Mouse (Mus musculus) liver, embryonic 15.5 days (tissue): ENCODE data around the gene Pid1. TPM values are rescaled to one million over a fixed set of nuclear protein-coding genes. Genes with fewer than 3 reads are reported as not detected.
"Not testable (repeated sequence)": the region's sequence is repeated elsewhere in the genome, so short reads cannot be mapped to it uniquely, and the experiment has no call there.

Experiments
- ATAC-seq: fragments of 200-750 bp; cut with Nextera tagmentation; 2 replicates; pipeline ENCODE4 v1.8.0; 2017; ENCODE audit warnings: moderate number of reproducible peaks, mild to moderate bottlenecking, moderate library complexity; ENCODE audit not compliant: insufficient read depth
- H3K27ac ChIP-seq: fragments of 300-500 bp; sonication (generic); replicated peaks from 2 replicates; pipeline ENCODE4 v1.5.1; 2015; ENCODE audit warnings: mild to moderate bottlenecking, inconsistent platforms
- H3K27me3 ChIP-seq: fragments of 300-500 bp; sonication (generic); 2 replicates; pipeline ENCODE4 v1.6.1; 2015; ENCODE audit warnings: mild to moderate bottlenecking, inconsistent platforms
- H3K36me3 ChIP-seq: fragments of 300-500 bp; sonication (generic); replicated peaks from 2 replicates; pipeline ENCODE4 v1.6.1; 2015; ENCODE audit warnings: moderate library complexity, mild to moderate bottlenecking, inconsistent platforms
- H3K4me1 ChIP-seq: fragments of 300-500 bp; sonication (generic); replicated peaks from 2 replicates; pipeline ENCODE4 v1.6.1; 2015; ENCODE audit warnings: inconsistent platforms
- H3K4me2 ChIP-seq: fragments of 300-500 bp; sonication (generic); 2 replicates; pipeline ENCODE4 v1.6.1; 2015; ENCODE audit warnings: moderate library complexity, mild to moderate bottlenecking, inconsistent platforms
- H3K4me3 ChIP-seq: fragments of 300-500 bp; sonication (generic); replicated peaks from 2 replicates; pipeline ENCODE4 v1.5.1; 2015; ENCODE audit warnings: mild to moderate bottlenecking, inconsistent platforms
- H3K9ac ChIP-seq: fragments of 300-500 bp; sonication (generic); 2 replicates; pipeline ENCODE4 v1.6.1; 2015; ENCODE audit warnings: moderate library complexity, mild to moderate bottlenecking, inconsistent platforms
- H3K9me3 ChIP-seq: fragments of 300-500 bp; sonication (generic); replicated peaks from 2 replicates; pipeline ENCODE4 v1.6.1; 2016; ENCODE audit warnings: inconsistent platforms
- WGBS: fragments of 180-500 bp; shearing (Covaris S2); methylation state at CpG from one replicate; pipeline ENCODE4 v1.1.7; 2015; ENCODE audit warnings: mixed read lengths; ENCODE audit not compliant: insufficient replicate concordance; 5-methylcytosine and 5-hydroxymethylcytosine counted together
- polyA plus RNA-seq: library from polyadenylated mRNA; unstranded; fragments of >200 nt; fragmentation: Nextera tagmentation; extraction: Ambion mirVana; gene quantifications from 2 replicates; pipeline ENCODE4 v1.2.1, GENCODE M21; 2015

Pid1 gene
- polyA plus RNA-seq, 1 experiment from 2014 or later: 19.9 TPM

DNA sequence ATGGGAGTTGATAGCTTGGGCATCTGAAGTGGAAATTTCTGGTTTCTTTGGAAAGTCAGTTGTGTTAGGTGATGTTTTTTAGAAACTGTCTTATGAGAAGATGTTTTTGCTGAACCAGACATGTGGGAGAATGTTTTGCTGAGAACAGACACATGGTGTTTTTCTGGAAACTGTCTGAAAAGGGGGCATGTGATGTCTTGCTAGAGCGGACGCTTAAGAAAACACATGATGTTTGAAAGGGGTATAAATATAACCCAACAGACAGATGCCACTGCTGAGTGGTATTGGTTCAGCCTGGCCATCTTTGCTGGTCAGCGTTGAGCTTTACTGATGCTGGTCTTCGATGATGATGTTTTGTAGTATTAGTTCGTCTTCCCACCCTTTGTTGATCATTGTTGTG is 6.8 kb downstream of the Pid1 start:
- WGBS: 67% methylated on average over 5 of the region's 5 CpGs
- H3K4me3 ChIP-seq: no peak overlapping the region

DNA sequence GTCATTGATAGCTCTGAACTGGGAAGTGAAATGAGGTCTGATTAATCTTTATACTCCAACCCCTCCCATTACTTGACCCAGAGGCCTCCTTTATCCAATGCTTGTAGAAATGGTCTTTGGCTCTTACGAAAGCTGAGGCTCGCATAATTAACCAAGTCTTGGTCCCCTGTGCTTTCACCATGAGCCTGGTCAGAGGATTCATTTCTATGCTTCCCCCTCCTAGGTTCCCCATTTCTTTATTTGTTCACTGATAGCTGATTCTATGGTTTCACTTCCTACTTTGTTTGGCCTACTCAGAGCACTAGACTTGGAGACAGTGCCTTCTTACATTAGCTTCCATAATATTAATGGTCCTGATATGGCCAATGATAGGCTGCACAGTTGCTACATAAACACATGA is 13.7 kb downstream of the Pid1 start:
- Histone ChIP-seq H3K4me2 (no peak overlapping the region), H3K9ac (no peak overlapping the region), H3K27me3 (no peaks in the 10 kb centered on the region), H3K9me3 (no peaks in the 10 kb centered on the region), H3K4me3 (no peak overlapping the region), H3K27ac (no peak overlapping the region), H3K36me3 (no peaks in the 10 kb centered on the region), H3K4me1 (no peaks in the 10 kb centered on the region)
- WGBS: 56% methylated on average over 2 of the region's 2 CpGs
- no peak for ATAC-seq

More for the DNA sequence above, 6.8 kb downstream of the Pid1 start:
- H3K27me3 ChIP-seq: no peaks in the 10 kb centered on the region
- H3K4me1 ChIP-seq: no peaks in the 10 kb centered on the region
- no peak overlapping the region for H3K9ac ChIP-seq
- H3K27ac ChIP-seq: no peak overlapping the region
- no peaks in the 10 kb centered on the region for H3K9me3 ChIP-seq
- H3K4me2 ChIP-seq: no peak overlapping the region
- no peak for ATAC-seq
- no peaks in the 10 kb centered on the region for H3K36me3 ChIP-seq

DNA sequence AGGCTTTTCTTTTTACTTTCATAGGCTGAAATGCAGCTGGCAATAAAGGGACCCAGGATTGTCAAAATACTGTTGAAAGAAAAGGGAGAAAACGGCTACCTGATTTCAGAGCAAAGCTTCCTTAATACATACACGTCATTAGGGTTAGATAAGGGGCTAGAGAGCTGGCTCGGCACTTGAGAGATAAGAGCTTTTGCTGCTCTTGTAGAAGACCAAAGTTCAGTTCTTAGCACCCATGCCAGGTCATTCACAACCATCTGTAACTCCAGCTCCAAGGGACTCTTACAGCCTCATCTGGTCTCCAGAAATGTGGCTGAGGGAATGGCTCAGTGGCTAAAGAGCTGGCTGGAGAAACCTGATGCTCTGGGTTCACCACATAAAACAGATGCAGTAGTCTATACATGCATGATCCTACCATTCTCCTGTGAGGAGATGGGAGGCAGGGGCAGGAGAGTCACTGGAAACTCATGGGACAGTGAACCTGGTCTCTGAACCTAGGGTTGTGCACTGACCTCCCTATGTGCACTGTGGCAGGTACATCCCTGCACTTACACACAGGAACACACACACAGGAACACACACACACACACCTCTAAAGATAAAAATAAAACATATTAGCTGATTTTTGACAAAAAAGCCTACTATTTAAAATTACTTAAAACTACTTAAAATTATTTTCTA is 16.0 kb downstream of the Pid1 start:
- no peak overlapping the region for H3K27ac ChIP-seq
- H3K4me1 ChIP-seq: no peaks in the 10 kb centered on the region
- H3K9me3 ChIP-seq: no peaks in the 10 kb centered on the region
- no peaks in the 10 kb centered on the region for H3K36me3 ChIP-seq
- no peak for ATAC-seq
- H3K9ac ChIP-seq: no peak overlapping the region
- no peak overlapping the region for H3K4me3 ChIP-seq
- no peak overlapping the region for H3K4me2 ChIP-seq
- H3K27me3 ChIP-seq: no peaks in the 10 kb centered on the region
- 31% methylated on average over 3 of the region's 3 CpGs for WGBS

DNA sequence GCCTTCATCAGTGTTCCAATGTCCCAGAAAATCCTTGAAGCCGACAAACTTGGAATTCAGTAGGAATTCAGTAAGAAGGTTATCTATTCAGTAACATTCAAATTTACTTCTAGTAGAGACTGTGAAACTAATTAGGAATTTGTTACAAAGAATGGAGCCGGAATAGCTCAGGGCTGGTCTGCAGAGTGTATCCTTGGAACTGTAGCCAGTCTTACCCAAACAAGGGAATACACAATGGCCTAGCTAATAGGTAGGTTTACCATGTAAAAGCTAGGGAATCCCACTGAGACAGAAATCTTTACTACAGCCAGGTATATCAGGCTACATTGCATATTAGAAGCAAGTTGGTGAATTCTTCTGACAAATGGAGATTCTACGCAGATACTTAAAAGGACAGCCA is 31.2 kb downstream of the Pid1 start:
- 60% methylated on average over 3 of the region's 3 CpGs for WGBS
- H3K9me3 ChIP-seq: not testable (repeated sequence)

DNA sequence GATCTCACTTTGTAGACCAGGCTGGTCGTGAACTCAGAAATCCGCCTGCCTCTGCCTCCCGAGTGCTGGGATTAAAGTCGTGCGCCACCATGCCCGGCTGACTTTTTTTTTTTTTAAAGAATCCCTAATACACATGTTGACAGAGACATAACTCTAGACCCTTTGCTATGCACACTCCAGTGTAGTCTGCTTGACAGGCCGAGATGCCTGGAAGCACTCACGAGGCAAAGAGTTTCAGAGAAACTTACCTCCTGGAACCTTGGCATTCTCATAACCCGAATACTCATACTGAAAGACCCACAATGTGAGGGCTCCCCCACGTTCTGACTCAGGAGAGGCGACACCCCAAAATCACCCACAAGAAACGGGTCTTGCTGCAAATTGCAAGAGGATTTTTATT is 32.1 kb downstream of the Pid1 start:
- not testable (repeated sequence) for H3K27ac ChIP-seq, H3K9ac ChIP-seq, H3K36me3 ChIP-seq, H3K4me1 ChIP-seq, H3K9me3 ChIP-seq, H3K4me3 ChIP-seq, ATAC-seq, H3K27me3 ChIP-seq, H3K4me2 ChIP-seq
- 70% methylated on average over 12 of the region's 12 CpGs for WGBS

More for the DNA sequence above, 31.2 kb downstream of the Pid1 start:
- H3K27me3 ChIP-seq, H3K4me3 ChIP-seq, H3K36me3 ChIP-seq, H3K27ac ChIP-seq, H3K4me2 ChIP-seq, H3K9ac ChIP-seq, H3K4me1 ChIP-seq, ATAC-seq: not testable (repeated sequence)

DNA sequence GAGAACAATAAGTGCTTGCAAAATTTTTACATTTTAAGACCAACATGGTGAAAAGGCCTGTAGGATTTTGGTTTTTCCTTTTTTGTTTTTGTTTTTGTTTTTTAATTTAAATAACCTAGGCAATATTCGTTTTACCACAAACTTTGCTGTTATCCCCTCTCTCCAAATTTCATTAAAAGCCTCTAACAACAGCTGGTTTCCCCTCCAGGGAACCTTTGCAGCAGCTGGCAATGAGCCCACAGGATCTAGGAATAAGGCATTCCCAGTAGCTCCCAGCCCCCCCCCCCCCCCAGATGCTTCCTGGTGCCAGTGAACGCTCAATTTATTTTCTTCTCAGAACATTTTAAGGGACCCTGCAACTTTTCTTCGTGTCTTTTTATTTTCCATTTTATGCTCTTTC is 38.7 kb downstream of the Pid1 start:
- H3K4me3 ChIP-seq: no peak overlapping the region
- H3K9ac ChIP-seq: no peak overlapping the region
- H3K36me3 ChIP-seq: no peaks in the 10 kb centered on the region
- no peaks in the 10 kb centered on the region for H3K4me1 ChIP-seq
- ATAC-seq: no peak
- H3K27ac ChIP-seq: no peak overlapping the region
- no peaks in the 10 kb centered on the region for H3K27me3 ChIP-seq
- H3K9me3 ChIP-seq: no peaks in the 10 kb centered on the region
- H3K4me2 ChIP-seq: no peak overlapping the region
- 51% methylated on average over 3 of the region's 3 CpGs for WGBS

DNA sequence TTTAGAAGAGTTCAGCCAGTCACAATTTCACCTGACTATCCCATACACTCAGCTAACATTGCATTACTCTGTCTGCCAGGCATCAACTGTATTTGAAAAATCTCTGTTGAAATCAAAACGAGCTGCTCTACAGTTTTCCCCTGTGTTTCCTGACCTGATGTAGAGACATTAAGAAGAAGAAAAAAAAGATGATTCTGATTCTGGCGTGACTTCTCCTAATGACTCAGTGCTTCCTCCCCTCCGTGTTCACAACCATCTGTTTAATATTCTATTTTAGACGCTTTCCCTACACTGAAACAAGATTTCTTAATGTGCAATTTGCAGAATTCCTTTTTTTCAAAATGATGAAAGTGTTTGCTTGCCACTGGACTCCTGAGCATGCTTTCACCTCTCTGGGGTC is 42.7 kb downstream of the Pid1 start:
- H3K9me3 ChIP-seq: no peaks in the 10 kb centered on the region

DNA sequence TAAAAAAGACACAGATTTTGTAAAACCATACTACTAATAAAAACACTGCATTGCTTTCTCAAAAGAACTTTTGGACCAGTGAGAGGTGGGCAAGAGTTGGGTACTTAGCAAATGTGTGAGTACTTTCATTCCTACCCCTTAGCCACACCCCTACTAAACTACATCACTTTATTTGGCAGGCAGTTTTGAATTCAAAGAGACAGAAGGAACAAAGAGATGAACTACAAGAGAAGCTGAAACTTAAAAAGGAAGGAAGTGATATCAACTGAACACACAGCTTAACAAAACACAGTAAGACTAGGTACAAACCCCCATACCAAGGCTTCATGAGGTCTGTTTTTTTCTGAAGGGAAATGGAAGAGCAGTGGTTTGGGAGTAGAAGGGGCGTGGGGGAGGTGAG is 45.4 kb downstream of the Pid1 start:
- no peak overlapping the region for H3K4me2 ChIP-seq
- no peak overlapping the region for H3K9ac ChIP-seq
- H3K36me3 ChIP-seq: no peaks in the 10 kb centered on the region
- H3K27me3 ChIP-seq: no peaks in the 10 kb centered on the region
- no peak for ATAC-seq
- no peak overlapping the region for H3K27ac ChIP-seq
- no peaks in the 10 kb centered on the region for H3K9me3 ChIP-seq
- no peaks in the 10 kb centered on the region for H3K4me1 ChIP-seq
- H3K4me3 ChIP-seq: no peak overlapping the region
- WGBS: 25% methylated on average over 1 of the region's 1 CpGs

More for the DNA sequence above, 42.7 kb downstream of the Pid1 start:
- no peak overlapping the region for H3K27ac ChIP-seq
- no peaks in the 10 kb centered on the region for H3K4me1 ChIP-seq
- no peak overlapping the region for H3K4me3 ChIP-seq
- no peaks in the 10 kb centered on the region for H3K36me3 ChIP-seq
- H3K4me2 ChIP-seq: no peak overlapping the region
- WGBS: 46% methylated on average over 4 of the region's 4 CpGs
- H3K9ac ChIP-seq: no peak overlapping the region
- no peaks in the 10 kb centered on the region for H3K27me3 ChIP-seq
- ATAC-seq: no peak

DNA sequence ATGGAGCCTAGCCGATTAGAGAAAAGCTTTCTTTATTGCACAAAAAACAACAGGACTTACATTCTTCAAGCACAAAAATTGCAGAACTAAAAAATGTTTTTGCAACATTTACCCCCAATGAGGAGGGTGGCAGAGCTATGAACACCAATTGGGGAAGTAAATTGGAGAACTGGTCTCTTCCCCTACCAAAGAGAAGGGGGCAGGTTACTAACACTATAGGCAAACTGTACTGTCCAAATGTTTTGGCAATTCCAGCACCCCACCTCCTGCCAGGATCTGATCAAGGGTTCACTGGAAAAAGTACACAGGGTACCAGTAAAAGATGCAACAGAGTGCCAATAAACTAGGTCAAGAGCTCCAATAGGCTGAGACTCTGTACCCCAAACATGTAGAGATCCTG is 46.2 kb downstream of the Pid1 start:
- H3K4me2 ChIP-seq: no peak overlapping the region
- H3K9ac ChIP-seq: no peak overlapping the region
- WGBS: 46% methylated on average over 1 of the region's 1 CpGs
- H3K27me3 ChIP-seq: no peaks in the 10 kb centered on the region
- ATAC-seq: no peak
- no peak overlapping the region for H3K4me3 ChIP-seq
- H3K9me3 ChIP-seq: no peaks in the 10 kb centered on the region
- no peaks in the 10 kb centered on the region for H3K4me1 ChIP-seq
- no peak overlapping the region for H3K27ac ChIP-seq
- H3K36me3 ChIP-seq: no peaks in the 10 kb centered on the region

DNA sequence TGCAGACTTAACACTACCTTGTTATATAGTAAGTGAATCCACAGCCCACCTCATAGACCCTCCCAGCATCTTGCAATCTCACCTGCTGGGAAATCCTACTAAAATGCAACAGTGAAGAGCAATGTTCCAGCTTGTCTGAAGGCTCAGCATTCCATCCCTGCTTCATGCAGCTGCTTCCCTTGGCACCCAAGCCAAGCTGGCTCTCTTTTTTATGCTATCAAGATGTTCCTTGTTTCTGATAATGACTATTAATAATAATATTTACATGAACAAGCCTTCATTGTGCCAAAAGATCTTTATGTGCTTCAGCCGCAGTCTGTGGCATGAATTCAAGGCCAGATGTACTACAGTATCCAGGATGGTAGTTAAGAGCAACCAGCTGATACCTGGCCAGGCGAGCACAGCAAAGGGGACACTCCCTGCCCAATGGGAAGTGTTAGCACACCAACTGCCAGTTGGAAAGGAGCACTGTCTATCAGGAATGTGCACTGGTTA is 54.0 kb downstream of the Pid1 start:
- Histone ChIP-seq H3K27ac (no peak overlapping the region), H3K4me1 (no peaks in the 10 kb centered on the region), H3K9ac (no peak overlapping the region), H3K4me3 (no peak overlapping the region), H3K36me3 (no peaks in the 10 kb centered on the region), H3K9me3 (no peaks in the 10 kb centered on the region), H3K4me2 (no peak overlapping the region), H3K27me3 (no peaks in the 10 kb centered on the region)
- WGBS: 51% methylated on average over 2 of the region's 2 CpGs
- ATAC-seq: no peak

DNA sequence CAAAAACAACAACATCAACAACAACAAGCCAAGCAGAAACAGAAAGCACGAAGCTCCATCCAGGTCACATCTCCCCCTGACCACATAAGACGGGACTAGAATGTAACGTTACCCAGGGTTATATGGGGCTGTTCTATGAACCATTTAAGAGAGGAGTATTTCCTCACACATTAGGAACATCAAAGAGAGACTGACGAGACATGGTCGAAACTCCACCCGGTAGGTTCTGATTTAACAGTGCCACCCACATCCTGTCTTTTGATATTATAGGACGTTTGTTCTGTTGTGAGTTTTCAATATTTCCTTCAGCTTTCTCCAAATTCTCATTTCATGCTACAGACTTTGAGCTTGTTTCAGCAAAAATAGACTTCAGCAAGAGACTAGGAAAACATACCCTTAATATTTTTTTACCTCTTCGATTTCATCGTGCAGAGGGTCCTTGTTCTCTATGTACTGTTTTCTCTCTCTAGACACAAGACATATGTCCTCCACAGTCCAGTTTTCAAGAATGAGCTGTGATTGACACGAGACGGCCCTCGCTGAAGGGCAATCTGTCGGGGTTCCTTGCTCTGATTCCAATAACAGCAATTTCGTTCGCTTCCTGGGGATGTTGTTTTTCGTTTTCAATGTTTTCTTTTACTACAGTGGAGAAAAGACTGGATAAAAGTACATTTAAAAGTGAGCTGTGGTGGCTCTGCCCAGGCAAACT is 58.1 kb downstream of the Pid1 start:
- WGBS: 64% methylated on average over 16 of the region's 16 CpGs
- Histone ChIP-seq H3K4me2 (no peak overlapping the region), H3K9ac (no peak overlapping the region), H3K36me3 (no peaks in the 10 kb centered on the region), H3K27ac (no peak overlapping the region), H3K4me1 (no peaks in the 10 kb centered on the region), H3K9me3 (no peaks in the 10 kb centered on the region), H3K27me3 (no peaks in the 10 kb centered on the region), H3K4me3 (no peak overlapping the region)
- no peak for ATAC-seq
